Mouse (Mus musculus) heart, postnatal 10 days (tissue): ENCODE measurements around the gene Larp7. TPM values are rescaled to one million over a fixed set of nuclear protein-coding genes. Genes with fewer than 3 reads are reported as not detected.

Source experiments
- DNase-seq, 2 experiments: peaks; one replicate each; pipeline ENCODE4 v3.0.0; 2021
- intact Hi-C: fragments of 180-260 bp; cut with DNase I; formaldehyde crosslinking; loops from one replicate; pipeline ENCODE4 v1.15.1; 2025
- total RNA-seq, 2 experiments: library from RNA; stranded (reverse); gene quantifications; 2 replicates each; pipeline ENCODE4 v1.2.3; 2021

The Larp7 gene
- total RNA-seq = 10 to 100 TPM; 30.1 to 32.4 TPM

DNA sequence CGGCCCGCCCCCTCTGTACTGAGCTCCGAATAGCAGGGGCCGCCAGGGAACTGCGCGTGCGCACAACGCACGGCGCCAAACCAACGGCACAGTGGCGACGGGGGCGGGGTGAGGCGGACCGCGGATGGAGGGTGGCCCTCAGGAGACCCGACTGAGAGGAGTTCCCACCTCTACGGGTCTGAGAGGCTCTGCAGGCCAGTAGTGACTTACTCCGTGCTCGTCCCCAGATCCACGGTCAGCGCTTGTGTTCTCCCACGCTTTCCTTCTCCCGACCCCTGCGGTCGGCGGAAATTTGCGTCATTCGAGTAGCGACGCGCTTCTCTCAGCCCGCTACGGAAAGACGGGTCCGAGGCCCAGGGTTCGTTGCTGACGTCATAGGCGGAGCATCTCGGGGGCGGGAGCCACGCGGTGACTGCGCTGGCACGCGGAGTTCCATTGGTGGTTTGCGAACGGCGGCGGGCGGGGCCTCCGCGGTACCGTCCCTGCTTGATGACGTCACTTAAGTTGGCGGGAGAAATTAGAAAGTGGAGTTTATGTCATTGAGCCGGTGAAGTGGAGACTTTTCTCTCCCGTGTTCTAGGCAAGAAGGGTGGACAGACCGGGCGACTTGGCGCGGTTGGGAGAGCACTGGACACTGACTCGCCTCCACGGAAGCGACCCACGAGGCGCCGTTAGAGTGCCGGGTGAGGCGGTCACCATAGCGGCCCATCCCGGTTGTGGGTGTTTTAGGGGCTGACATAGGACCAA lies at the start of gene Larp7, which contains the start of gene Zgrf1:
TSS of gene Larp7 (minus strand) at position 377 of the 747 bp plus-strand sequence.
TSS of gene Zgrf1 (plus strand) at position 517 of the 747 bp plus-strand sequence.
- peak; percentile 98 to 99 for DNase-seq
- intact Hi-C loops = no loop called here

- DNase-seq = no peak
- intact Hi-C loops = no loop called here
Measured at GRCm38 (mm10) chr3:127597136-127597535, 44.0 kb upstream of the Larp7 start.

DNA sequence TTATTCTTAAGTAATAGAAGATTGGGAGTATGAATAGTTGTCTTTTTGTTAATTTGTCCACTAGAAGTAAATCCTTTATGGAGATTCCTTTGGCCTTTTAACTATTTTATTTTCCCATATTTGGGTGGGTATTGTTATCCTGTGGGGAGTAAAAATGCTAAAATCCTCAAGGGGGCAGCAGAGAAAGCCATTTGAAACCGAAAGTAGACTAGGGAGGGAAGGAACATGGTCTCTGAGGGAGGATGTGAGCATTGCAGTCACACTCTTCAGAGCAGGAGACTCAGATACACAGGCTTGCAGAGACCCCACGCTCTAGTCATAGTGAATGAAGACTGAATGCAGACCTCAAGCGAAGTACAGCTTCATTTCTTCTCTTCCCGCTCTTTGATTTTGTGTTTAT lies 19.4 kb upstream of the Larp7 start:
- peak; percentile 69 to 78 for DNase-seq
- intact Hi-C loops = loop anchor here (1.0 kb wide), 1 partner anchor 190 kb away; no protein-coding TSS in a partner anchor

GRCm38 (mm10) chr3:127565129-127565528 lies 12.0 kb upstream of the Larp7 start:
- intact Hi-C loops = no loop called here
- no peak for DNase-seq

DNA sequence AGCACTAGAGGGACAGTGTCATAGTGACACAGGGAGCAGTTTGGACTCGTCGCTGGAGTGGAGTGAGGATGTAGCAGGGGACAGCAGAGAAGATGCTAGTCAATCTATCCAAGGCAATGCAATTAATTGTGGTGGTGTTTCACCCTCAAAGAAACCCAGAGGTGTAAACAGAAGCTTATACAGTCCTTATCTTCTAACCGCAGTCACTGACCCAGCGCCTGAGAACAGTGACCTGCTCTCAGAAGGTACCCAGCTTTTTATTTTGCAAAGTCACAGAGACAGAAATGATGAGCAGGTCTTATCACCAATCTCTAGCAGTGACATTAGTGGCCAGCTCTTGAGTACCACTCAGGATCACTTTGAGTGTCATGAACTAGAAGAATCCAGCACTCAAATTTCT lies 9.8 kb upstream of the Larp7 start:
- intact Hi-C loops = no loop called here
- DNase-seq = no peak

DNA sequence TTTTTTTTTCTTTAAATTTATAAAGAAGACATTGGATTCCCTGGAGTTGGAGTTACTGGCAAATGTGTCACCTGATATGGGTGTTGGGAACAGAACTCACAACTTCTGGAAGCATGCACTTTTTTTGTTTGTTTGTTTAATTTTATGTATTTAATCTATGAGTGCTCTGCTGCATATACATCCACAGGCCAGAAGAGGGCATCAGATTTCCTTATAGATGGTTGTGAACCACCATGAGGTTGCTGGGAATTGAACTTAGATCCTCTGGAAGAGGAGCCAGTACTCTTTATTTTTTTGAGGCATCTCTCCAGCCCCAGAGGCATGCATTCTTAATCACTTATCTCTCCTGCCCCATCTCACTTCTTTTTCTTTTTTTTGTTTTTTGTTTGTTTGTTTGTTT lies 5.1 kb upstream of the Larp7 start:
- DNase-seq = no peak
- intact Hi-C loops = no loop called here

GRCm38 (mm10) chr3:127554723-127555122 lies 1.6 kb upstream of the Larp7 start:
- intact Hi-C loops = loop anchor here (2.0 kb wide), 1 partner anchor 232 kb away; no protein-coding TSS in a partner anchor
- no peak for DNase-seq

GRCm38 (mm10) chr3:127553720-127554043 lies 533 bp upstream of the Larp7 start:
- intact Hi-C loops = loop anchor here (2.0 kb wide), 1 partner anchor 231 kb away; no protein-coding TSS in a partner anchor
- DNase-seq = no peak

DNA sequence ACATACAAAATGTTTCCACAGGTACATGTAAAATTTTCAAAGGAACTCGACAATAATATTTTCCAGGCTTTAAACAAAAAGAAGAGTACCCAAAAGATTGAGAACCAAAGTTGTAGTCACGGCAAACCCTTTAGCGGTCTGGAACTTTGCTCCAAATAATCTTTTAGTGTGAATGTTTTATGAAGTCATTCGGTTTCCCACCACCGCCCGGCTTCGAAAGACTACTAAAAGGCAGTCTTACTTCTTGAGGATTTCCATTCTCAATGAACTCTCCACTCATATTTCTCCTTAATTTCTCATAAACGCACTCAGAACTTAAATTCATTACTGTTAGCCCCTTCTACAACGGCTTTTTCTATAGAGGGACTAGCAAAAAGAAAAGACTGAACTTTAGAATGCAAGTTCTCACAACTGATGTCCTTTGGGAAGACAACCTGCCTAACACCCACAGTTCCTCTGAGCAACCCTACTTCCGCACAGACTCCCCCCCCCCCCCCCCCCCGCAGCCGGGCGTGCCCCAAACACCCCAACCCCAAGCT lies 646 bp downstream of the Larp7 start:
- intact Hi-C loops = no loop called here
- no peak for DNase-seq

DNA sequence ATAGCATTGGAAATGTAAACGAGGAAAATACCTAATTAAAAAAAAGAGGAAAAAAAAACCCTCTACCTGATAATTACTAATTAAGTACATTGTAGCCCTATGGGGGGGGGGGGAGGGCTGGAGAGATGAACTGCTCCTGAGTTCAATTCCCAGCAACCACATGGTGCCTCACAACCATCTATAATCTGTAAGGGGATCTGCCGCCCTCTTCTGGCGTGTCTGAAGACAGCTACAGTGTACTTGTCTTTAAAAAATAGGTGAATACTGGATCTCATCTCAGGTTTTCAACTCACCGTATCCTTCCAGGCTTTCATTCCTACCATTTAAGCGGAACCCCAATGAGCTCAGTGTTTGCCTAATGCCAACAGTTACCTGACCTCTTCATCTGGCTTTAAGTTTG lies 5.3 kb downstream of the Larp7 start:
- DNase-seq = peak in 1 of 2 experiments; percentile 39
- intact Hi-C loops = loop anchor here (2.0 to 5.0 kb wide), 2 partner anchors 97 to 366 kb away; no protein-coding TSS in a partner anchor

GRCm38 (mm10) chr3:127544610-127545121 lies 8.5 kb downstream of the Larp7 start:
- no peak for DNase-seq
- intact Hi-C loops = loop anchor here (5.0 kb wide), 1 partner anchor 362 kb away; no protein-coding TSS in a partner anchor

- DNase-seq = no peak
- intact Hi-C loops = no loop called here
Measured at GRCm38 (mm10) chr3:127543976-127544375, 9.2 kb downstream of the Larp7 start.

DNA sequence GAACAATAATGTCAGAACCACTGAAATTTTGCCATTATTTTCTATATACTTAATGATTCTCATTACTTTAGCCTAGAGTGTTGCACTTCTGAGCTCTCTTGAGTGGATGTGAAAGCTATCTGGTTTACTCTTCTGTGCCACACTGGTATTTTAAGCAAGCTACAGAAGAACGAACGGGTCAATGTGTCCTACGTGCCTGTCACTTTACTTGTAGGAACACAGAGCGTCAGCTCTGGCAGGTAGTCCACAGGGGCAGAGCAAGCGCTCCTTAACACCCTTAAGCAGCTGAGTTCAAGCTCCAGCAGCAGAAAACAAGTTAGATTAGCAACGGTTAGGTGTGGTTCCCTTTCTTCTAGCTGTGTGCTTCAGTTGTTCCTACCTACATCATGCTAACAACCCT lies 14.0 kb downstream of the Larp7 start:
- DNase-seq = peak in 1 of 2 experiments; percentile 16

GRCm38 (mm10) chr3:127530293-127530692 lies 22.9 kb downstream of the Larp7 start:
- no peak for DNase-seq
- intact Hi-C loops = no loop called here

More for the DNA sequence above, 14.0 kb downstream of the Larp7 start:
- intact Hi-C loops = no loop called here

GRCm38 (mm10) chr3:127529824-127530223 lies 23.3 kb downstream of the Larp7 start:
- no peak for DNase-seq
- intact Hi-C loops = no loop called here

DNA sequence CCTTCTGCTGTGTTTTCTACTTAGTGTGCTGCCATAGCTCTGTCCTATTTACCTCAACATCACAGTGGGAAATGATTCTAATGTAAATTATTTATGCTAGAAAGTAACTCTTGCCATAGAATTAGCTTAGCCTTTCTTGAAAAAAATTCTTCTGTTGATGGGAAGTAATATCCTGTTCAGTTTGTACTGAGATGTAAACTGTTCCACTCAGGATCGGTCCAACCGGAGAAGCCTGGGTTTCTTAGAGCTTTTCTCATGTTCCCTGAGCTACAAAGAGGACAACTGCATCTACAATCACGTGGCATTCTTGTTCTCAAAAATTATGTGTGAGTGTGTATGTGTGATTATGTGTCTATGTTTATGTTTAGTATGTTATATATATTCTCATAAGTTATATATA lies 23.9 kb downstream of the Larp7 start:
- intact Hi-C loops = no loop called here
- no peak for DNase-seq

DNA sequence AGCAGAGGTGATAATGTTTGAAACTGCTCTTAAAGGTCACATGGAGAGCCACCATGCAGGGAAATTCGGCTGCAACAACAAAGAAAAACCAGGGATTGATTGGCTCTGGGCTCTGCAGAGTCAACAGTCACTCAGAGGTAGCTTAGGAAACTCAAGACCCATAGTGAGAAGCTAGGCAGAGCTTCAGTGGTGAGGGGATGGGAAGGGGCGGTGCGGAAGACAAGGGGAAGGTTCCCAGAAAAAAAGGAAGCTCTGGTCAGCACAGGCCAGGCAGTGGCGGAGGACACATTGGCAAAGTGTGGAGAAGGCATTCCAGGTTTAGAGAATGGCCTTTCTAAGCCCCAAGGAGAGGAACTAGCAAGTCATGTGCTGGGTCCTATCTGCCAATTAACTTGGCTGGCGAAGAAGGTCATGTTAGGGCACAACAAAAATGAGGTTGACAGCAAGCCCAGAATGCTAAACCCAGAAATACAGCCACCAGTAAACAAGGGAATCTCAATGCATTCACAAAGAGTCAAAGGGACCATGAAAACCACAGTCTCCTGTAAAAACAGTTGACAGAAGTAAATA lies 25.6 kb downstream of the Larp7 start:
- DNase-seq = peak; percentile 77 to 82
- intact Hi-C loops = no loop called here

DNA sequence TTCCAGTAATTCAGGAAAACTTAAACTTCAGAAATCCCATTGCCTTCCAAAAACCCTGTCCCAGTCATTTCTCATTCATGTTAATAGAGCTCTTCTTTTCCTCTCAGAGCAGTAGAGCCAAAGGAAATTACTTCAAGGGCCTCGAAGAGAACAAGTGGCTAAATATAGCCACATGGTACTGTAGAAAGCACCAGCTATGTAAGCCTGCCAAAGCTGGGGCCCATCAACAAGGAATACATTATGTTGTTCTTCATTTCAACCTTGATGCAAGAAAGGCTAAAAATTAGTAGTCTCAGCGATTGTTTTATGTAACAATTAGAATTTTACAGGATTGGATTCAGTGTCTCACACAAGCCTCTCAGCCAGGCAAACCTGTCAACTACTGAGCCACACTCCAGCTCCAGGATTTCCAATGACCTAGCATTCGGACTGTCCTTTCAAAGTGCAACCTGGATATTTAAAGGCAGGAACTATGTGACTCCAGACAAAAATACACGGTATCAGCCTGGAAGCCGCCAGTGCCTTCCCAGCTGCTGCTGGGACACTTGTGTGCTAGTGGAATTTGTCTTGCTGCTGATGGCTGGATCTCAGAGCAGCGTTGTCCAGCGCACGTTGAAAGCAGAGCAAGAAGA lies 27.8 kb downstream of the Larp7 start:
- intact Hi-C loops = no loop called here
- DNase-seq = peak; percentile 58 to 60

- intact Hi-C loops = loop anchor here (2.0 kb wide), 1 partner anchor 22 kb away; the partner anchor contains the start of gene Ank2
- peak; percentile 62 to 63 for DNase-seq
Measured at GRCm38 (mm10) chr3:127521156-127521555, 32.0 kb downstream of the Larp7 start.

DNA sequence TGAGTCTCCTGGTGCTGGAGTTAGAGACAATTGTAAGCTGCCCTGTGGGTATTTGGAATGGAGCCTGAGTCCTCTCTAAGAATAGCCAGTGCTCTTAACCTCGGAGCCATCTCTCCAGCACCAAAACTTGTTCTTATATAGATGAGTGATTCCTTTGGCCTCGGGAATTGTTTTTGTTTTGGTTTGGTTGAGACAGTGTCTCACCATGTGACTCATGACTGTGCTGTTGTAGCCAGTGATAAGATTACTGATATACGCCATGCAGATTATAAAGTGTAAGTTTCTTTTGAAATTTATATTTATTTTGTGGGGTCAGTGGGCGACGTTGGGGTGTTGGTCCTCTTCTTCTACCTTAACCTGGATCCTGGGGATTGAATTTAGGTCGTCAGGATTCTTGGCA lies 32.8 kb downstream of the Larp7 start:
- intact Hi-C loops = loop anchor here (2.0 kb wide), 1 partner anchor 21 kb away; the partner anchor contains the start of gene Ank2

DNA sequence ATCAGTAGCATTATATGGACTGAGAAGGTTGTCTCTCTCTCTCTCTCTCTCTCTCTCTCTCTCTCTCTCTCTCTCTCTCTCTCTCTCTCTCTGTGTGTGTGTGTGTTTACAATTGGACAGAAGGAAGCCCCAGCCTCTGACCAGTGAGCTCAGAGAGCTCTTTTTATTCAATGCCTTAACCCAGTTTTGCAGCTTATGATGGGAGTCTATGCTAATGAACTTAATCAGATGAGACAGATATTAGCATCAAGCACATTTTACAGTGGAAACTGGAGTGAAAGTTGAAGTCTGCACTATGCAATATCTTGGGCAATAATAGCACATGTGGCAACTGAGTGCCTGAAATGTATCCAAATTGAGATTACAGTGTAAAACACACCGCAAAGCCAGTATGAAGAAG lies 37.9 kb downstream of the Larp7 start:
- intact Hi-C loops = no loop called here
- DNase-seq = no peak

More for the DNA sequence above, 32.8 kb downstream of the Larp7 start:
- DNase-seq = peak in 1 of 2 experiments; percentile 42
